Mouse (Mus musculus): ENCODE data around the gene Zfp217.
"Not testable (repeated sequence)": the region's sequence is repeated elsewhere in the genome, so short reads cannot be mapped to it uniquely, and the experiment has no call there.

Gene Zfp217

GRCm38 (mm10) chr2:170147661-170148153, at the start of gene Zfp217:
TSS of gene Zfp217 (minus strand) at chr2:170148103.
- DNase-seq (ENCODE audit: low spot score) = no peak

- no peak for DNase-seq (ENCODE audit: low spot score)
Measured at GRCm38 (mm10) chr2:170195542-170196089, 47.7 kb upstream of the Zfp217 start.

- no peak for DNase-seq (ENCODE audit: low spot score)
Measured at GRCm38 (mm10) chr2:170194845-170195244, 46.9 kb upstream of the Zfp217 start.

DNA sequence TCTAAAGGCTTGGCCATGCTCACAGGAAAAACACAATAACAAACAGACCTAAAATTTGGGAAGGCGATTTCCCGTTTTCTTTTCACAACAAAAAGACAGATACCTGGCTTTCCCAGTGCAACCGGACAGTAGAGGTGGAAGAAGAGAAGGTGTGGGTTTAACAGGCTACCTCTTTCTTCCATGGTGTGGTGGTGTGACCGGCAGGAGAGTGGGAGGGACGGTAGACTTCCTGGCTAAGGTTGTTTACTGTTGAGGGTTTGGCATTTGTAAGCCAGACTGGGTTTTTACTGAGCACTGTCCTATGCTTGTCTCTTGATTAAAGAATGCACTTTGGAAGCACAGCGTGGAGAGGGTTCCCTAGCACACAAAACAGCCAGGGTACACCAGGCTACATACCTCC, 45.9 kb upstream of the Zfp217 start:
- DNase-seq (ENCODE audit: low spot score) = no peak

- no peak for DNase-seq (ENCODE audit: low spot score)
Measured at GRCm38 (mm10) chr2:170193211-170193610, 45.3 kb upstream of the Zfp217 start.

GRCm38 (mm10) chr2:170192731-170193149, 44.8 kb upstream of the Zfp217 start:
- DNase-seq (ENCODE audit: low spot score) = no peak

- DNase-seq (ENCODE audit: low spot score) = no peak
Measured at GRCm38 (mm10) chr2:170188721-170189120, 40.8 kb upstream of the Zfp217 start.

DNA sequence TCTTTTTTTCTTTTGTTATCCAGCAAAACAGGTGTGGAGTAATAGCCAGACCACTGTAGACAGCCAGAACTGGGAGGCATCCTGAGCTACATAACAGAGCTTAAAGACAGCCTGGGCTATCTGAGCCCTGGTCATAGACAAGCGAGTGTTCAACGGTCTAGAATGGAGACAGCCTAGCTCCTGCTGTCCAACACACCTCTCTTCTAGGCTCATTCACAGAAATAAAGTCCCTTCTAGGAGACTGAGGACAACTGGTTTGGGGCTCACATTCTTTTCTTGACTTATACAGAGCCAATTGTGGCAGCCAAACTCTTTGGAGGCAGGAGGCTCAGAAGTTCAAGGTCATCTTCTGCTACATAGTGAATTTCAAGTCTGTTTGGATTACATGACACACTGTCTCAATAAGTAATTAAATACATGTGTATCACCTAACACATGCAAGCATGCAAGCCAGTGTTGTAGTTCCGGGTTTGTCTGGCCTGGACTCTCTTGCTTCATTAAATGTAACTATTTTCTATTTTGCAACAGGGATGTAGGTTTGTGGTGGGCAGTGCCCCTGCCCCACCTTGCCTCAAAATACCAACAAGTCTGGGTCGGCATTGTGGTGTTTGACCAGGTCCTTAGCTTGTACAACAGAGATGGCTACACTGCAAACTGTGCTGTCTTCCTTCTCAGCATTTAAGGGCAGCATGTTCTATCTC, 37.4 kb upstream of the Zfp217 start:
- DNase-seq (ENCODE audit: low spot score) = no peak

DNA sequence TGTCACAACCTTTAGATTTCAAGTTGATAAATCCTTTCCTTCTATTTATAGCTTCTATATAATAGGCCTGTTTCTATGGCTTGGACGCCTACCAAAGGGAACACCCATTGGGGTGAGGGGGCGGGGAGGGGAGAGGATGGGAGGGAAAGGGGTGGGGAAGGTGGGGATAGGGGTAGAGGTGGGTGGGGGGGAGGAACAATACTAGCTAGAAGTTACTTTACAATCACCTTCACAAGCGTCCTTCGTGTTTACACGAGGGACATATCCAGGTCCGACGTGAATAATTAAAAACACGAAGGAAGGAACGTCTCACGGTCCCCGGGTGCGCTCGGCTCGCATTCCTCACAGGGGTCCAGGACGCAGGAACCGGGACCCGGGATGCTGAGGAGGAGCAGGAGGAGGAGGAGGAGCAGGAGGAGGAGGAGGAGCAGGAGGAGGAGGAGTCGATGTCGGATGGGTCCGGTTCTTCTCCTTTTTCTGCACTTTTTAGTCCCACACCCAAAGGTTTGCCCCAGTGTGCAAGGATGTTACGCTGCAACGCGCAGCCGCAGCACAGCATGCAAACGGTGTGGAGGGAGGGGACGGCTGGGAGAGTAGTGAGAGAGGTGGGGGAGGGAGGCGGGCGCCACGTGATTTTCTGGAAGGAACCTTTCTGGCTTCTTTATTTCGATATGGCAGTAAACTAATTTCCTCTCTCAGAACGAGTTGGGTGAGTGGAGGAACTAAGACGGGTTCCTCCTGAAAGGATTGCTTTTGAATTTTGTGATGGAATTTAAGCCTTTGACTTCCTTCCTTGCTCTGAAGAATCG, 36.5 kb upstream of the Zfp217 start:
- DNase-seq (ENCODE audit: low spot score) = peak; percentile 41

- no peak for DNase-seq (ENCODE audit: low spot score)
Measured at GRCm38 (mm10) chr2:170183851-170184174, 35.9 kb upstream of the Zfp217 start.

DNA sequence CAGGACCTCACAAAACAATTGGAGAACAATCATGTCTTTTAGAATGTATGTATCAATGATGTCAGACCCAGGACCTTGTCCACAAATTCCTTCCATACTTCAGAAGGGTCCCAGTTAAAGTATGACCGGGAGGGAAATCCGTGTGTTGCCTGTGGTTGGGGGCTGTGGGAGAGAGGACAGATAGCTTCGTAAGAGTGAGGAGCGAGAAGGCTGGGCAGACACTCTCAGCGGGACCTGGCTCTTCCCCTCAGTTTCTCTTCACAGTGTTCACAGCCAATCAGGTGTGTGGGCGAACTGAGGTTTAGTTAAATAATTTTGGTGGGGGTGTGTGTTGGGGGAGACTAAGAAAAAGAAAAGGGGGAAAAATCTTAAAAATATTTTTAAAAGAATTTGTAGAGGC, 34.0 kb upstream of the Zfp217 start:
- DNase-seq (ENCODE audit: low spot score) = no peak

DNA sequence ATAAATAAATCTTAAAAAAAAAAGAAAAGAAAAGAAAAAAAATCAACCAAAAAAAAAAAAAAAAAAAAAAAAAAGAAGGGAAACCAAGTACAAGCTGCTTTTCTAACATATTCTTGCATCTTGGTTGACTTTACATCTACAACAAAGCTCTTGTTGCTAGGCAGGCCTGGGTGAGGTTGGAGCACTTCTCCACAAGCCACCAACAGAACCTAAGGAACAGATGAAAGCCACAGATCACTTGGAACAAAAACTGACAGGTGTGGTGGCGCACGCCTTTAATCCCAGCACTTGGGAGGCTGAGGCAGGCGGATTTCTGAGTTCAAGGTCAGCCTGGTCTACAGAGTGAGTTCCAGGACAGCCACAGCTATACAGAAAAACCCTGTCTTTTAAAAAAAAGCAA, 32.9 kb upstream of the Zfp217 start:
- not testable (repeated sequence) for DNase-seq (ENCODE audit: low spot score)

DNA sequence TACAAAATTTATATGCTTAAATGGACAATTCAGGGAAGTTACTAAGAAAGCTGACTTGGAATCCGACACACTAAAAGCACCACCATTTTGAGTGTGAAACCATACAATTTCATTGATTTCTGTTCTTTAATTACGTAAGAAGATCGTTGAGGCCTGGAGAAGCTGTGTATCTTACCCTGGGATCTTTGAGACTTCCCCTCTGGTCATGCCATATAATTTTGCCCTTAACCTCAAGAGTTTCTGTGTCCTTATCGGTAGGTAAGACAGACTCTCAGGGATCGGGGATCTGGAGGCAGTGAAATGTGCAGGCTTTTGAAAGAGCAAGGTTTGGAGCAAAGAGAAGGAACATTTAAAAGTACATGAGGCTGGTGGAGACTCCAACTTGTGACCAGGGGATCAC, 31.4 kb upstream of the Zfp217 start:
- DNase-seq (ENCODE audit: low spot score) = no peak

GRCm38 (mm10) chr2:170177323-170177722, 29.4 kb upstream of the Zfp217 start:
- no peak for DNase-seq (ENCODE audit: low spot score)

DNA sequence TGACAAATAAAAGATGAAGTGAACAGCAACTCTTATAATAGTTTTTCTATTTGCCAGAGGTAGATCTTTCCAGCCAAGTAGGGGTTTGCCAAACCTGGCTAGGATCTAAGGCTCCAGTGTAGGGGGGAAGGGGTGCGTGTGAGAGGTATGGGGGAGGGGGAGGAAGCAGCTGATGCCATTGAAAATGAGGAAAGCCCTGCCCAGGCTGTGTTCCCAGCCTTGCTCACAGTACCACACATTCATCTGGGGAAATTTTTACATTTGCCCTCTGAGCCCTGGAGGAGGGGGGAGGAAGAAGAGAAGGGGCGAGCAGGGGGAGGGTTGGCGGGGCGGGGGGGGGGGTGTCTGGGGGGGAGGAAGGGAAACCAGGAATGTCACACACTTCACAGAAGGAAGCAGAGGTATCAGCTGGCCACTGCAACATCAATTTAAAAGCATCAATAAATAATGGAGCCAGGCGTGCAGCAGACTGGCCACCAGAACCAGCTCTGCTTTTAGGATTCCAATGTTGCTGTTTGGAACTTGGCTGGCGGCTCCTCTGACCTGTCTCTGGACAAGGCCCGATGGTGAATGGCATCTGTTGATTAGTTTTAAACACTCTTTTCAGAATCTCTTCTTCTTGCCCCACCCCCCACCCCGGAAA, 28.5 kb upstream of the Zfp217 start:
- DNase-seq (ENCODE audit: low spot score) = no peak

DNA sequence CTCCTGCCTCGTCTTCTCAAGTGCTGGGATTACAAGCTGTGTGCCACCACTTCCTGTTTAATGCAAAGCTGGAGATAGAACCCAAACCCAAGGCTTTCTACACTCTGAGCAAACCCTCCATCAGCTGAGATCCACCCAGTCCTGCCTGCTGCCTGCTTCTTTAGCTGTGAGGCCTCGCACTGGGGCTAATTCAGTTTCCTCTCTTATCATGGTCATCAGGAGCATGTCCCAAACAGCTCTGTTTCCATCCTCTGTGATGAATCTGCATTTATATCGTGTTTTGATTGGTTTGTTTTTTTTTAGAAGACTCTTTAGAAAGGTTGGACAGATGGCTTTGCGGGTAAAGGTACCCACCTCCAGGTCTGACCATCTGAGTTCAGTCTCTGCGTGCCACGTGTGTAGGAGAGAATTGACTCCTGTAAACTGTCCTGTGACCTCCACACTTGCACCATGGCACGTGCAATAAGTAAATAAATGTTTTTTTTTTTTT, 27.8 kb upstream of the Zfp217 start:
- DNase-seq (ENCODE audit: low spot score) = no peak

GRCm38 (mm10) chr2:170175190-170175589, 27.3 kb upstream of the Zfp217 start:
- no peak for DNase-seq (ENCODE audit: low spot score)

DNA sequence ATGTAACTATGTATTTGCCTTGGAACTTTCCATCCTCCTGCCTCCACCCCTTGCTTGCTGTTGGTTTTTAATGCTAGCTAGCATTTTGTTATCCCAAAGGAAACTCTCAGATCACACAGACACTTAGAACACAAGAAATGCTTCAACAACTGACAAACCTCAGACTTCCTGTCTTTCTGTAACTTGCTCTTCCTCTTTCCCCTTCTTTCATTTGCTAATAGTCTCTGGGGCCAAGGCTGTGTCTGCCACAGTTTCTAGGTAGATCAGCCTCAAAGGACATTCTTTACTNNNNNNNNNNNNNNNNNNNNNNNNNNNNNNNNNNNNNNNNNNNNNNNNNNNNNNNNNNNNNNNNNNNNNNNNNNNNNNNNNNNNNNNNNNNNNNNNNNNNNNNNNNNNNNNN, 21.2 kb upstream of the Zfp217 start:
- no peak for DNase-seq (ENCODE audit: low spot score)

GRCm38 (mm10) chr2:170165649-170166048, 17.7 kb upstream of the Zfp217 start:
- no peak for DNase-seq (ENCODE audit: low spot score)

- no peak for DNase-seq (ENCODE audit: low spot score)
Measured at GRCm38 (mm10) chr2:170163671-170164462, 16.0 kb upstream of the Zfp217 start.

DNA sequence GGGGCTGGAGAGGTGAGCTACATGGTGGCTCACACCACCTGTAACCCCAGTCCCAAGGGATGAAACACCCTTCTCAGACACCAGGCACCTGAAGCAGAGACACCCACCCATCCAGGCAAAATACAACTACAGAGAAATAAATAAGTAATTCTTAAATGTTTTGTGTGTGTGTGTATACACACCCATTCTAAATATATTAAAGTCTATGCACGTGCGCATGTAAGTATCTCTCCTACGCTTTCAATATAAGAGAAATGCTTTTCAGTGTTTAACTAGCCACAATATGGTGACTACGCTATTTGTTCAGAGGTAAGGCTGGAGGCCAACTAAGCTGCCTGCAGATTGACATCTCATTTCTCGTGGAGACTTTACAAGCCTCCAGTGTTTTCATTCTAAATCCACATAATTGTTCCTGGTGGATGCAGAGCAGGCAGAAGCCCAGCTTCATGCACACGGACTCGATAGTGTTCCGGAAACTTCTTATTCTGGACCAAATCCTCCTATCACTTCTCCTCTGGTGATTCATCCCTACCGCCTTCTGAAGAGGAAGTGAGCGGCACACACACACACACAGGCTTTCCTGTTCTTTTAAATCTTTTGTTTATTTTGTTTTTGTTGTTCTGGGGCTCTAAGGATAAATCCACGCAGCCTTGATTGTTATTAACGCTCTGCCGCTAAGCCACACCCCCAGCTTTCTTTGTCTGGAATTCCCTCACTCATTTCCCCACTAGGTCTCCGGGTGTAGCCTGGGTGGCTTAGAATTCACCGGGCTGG, 12.1 kb upstream of the Zfp217 start:
- DNase-seq (ENCODE audit: low spot score) = no peak

Data from layer of hippocampus, adult 11-12 months (tissue).